Mouse (Mus musculus): ENCODE data around the gene Kcnma1. TPM values are rescaled to one million over a fixed set of nuclear protein-coding genes. Genes with fewer than 3 reads are reported as not detected.

The Kcnma1 gene
- polyA plus RNA-seq, 1 experiment = 3.5 TPM

GRCm38 (mm10) chr14:23842025-23842424 lies 172.3 kb downstream of the Kcnma1 start:
- TF ChIP-seq POLR2A (IDR thresholded peaks at IDR 0.05; ENCODE audit: low read depth, low read length) (no peak), CTCF (IDR thresholded peaks at IDR 0.05; ENCODE audit: extremely low read depth, insufficient read length, insufficient replicate concordance, low read depth, low read length) (no peak)
- 70% methylated on average over 3 of the region's 3 CpGs for WGBS
- H3K4me3 ChIP-seq (ENCODE audit: low read depth, low read length) = no peak overlapping the region
- no peaks in the 10 kb centered on the region for H3K27me3 ChIP-seq (ENCODE audit: control insufficient read depth, insufficient read depth, low read length)
- no peak overlapping the region for H3K27ac ChIP-seq (ENCODE audit: insufficient read depth, low read depth, low read length)
- no peaks in the 10 kb centered on the region for H3K36me3 ChIP-seq (ENCODE audit: control insufficient read depth, insufficient read depth, low read length)
- H3K4me1 ChIP-seq (ENCODE audit: control insufficient read depth, insufficient read depth, insufficient read length, low read length) = no peaks in the 10 kb centered on the region

GRCm38 (mm10) chr14:23839613-23840012 lies 174.7 kb downstream of the Kcnma1 start:
- no peak overlapping the region for H3K4me3 ChIP-seq (ENCODE audit: low read depth, low read length)
- H3K4me1 ChIP-seq (ENCODE audit: control insufficient read depth, insufficient read depth, insufficient read length, low read length) = no peaks in the 10 kb centered on the region
- H3K27ac ChIP-seq (ENCODE audit: insufficient read depth, low read depth, low read length) = no peak overlapping the region
- no peaks in the 10 kb centered on the region for H3K36me3 ChIP-seq (ENCODE audit: control insufficient read depth, insufficient read depth, low read length)
- TF ChIP-seq CTCF (IDR thresholded peaks at IDR 0.05; ENCODE audit: extremely low read depth, insufficient read length, insufficient replicate concordance, low read depth, low read length) = no peak
- no peak for TF ChIP-seq POLR2A (IDR thresholded peaks at IDR 0.05; ENCODE audit: low read depth, low read length)
- 74% methylated on average over 5 of the region's 5 CpGs for WGBS
- no peaks in the 10 kb centered on the region for H3K27me3 ChIP-seq (ENCODE audit: control insufficient read depth, insufficient read depth, low read length)

GRCm38 (mm10) chr14:23835387-23836111 lies 178.7 kb downstream of the Kcnma1 start:
- 64% methylated on average over 10 of the region's 10 CpGs for WGBS
- Histone ChIP-seq H3K27ac (ENCODE audit: insufficient read depth, low read depth, low read length) (no peak overlapping the region), H3K4me3 (ENCODE audit: low read depth, low read length) (no peak overlapping the region), H3K36me3 (ENCODE audit: control insufficient read depth, insufficient read depth, low read length) (no peaks in the 10 kb centered on the region), H3K27me3 (ENCODE audit: control insufficient read depth, insufficient read depth, low read length) (no peaks in the 10 kb centered on the region), H3K4me1 (ENCODE audit: control insufficient read depth, insufficient read depth, insufficient read length, low read length) (peaks cover 3% of the 10 kb centered on the region; the same call in 1 of the 2 replicates)
- no peak for TF ChIP-seq POLR2A (IDR thresholded peaks at IDR 0.05; ENCODE audit: low read depth, low read length)

- TF ChIP-seq CTCF (IDR thresholded peaks at IDR 0.05; ENCODE audit: extremely low read depth, insufficient read length, insufficient replicate concordance, low read depth, low read length) = no peak
- TF ChIP-seq POLR2A (IDR thresholded peaks at IDR 0.05; ENCODE audit: low read depth, low read length) = no peak
- H3K4me1 ChIP-seq (ENCODE audit: control insufficient read depth, insufficient read depth, insufficient read length, low read length) = peaks cover 3% of the 10 kb centered on the region; the same call in 1 of the 2 replicates
- H3K27me3 ChIP-seq (ENCODE audit: control insufficient read depth, insufficient read depth, low read length) = no peaks in the 10 kb centered on the region
- H3K27ac ChIP-seq (ENCODE audit: insufficient read depth, low read depth, low read length) = no peak overlapping the region
- H3K36me3 ChIP-seq (ENCODE audit: control insufficient read depth, insufficient read depth, low read length) = no peaks in the 10 kb centered on the region
- no peak overlapping the region for H3K4me3 ChIP-seq (ENCODE audit: low read depth, low read length)
- WGBS = 37% methylated on average over 5 of the region's 5 CpGs
These were observed 183.0 kb downstream of the Kcnma1 start for GRCm38 (mm10) chr14:23831284-23831683.

GRCm38 (mm10) chr14:23830316-23830715 lies 184.0 kb downstream of the Kcnma1 start:
- no peak for TF ChIP-seq CTCF (IDR thresholded peaks at IDR 0.05; ENCODE audit: extremely low read depth, insufficient read length, insufficient replicate concordance, low read depth, low read length)
- no peak for TF ChIP-seq POLR2A (IDR thresholded peaks at IDR 0.05; ENCODE audit: low read depth, low read length)
- H3K27ac ChIP-seq (ENCODE audit: insufficient read depth, low read depth, low read length) = no peak overlapping the region
- H3K27me3 ChIP-seq (ENCODE audit: control insufficient read depth, insufficient read depth, low read length) = no peaks in the 10 kb centered on the region
- peaks cover 3% of the 10 kb centered on the region; the same call in 1 of the 2 replicates for H3K4me1 ChIP-seq (ENCODE audit: control insufficient read depth, insufficient read depth, insufficient read length, low read length)
- WGBS = 19% methylated on average over 4 of the region's 4 CpGs
- no peak overlapping the region for H3K4me3 ChIP-seq (ENCODE audit: low read depth, low read length)
- H3K36me3 ChIP-seq (ENCODE audit: control insufficient read depth, insufficient read depth, low read length) = no peaks in the 10 kb centered on the region

GRCm38 (mm10) chr14:23828711-23829320 lies 185.5 kb downstream of the Kcnma1 start:
- WGBS = 92% methylated on average over 3 of the region's 3 CpGs
- no peak overlapping the region for H3K27ac ChIP-seq (ENCODE audit: insufficient read depth, low read depth, low read length)
- no peak overlapping the region for H3K4me3 ChIP-seq (ENCODE audit: low read depth, low read length)
- peaks cover 3% of the 10 kb centered on the region; the same call in 1 of the 2 replicates for H3K4me1 ChIP-seq (ENCODE audit: control insufficient read depth, insufficient read depth, insufficient read length, low read length)
- H3K27me3 ChIP-seq (ENCODE audit: control insufficient read depth, insufficient read depth, low read length) = no peaks in the 10 kb centered on the region
- H3K36me3 ChIP-seq (ENCODE audit: control insufficient read depth, insufficient read depth, low read length) = no peaks in the 10 kb centered on the region
- no peak for TF ChIP-seq POLR2A (IDR thresholded peaks at IDR 0.05; ENCODE audit: low read depth, low read length)
- TF ChIP-seq CTCF (IDR thresholded peaks at IDR 0.05; ENCODE audit: extremely low read depth, insufficient read length, insufficient replicate concordance, low read depth, low read length) = no peak

- Histone ChIP-seq H3K4me3 (ENCODE audit: low read depth, low read length) (no peak overlapping the region), H3K27me3 (ENCODE audit: control insufficient read depth, insufficient read depth, low read length) (no peaks in the 10 kb centered on the region), H3K36me3 (ENCODE audit: control insufficient read depth, insufficient read depth, low read length) (no peaks in the 10 kb centered on the region), H3K27ac (ENCODE audit: insufficient read depth, low read depth, low read length) (no peak overlapping the region), H3K4me1 (ENCODE audit: control insufficient read depth, insufficient read depth, insufficient read length, low read length) (no peaks in the 10 kb centered on the region)
- TF ChIP-seq CTCF (IDR thresholded peaks at IDR 0.05; ENCODE audit: extremely low read depth, insufficient read length, insufficient replicate concordance, low read depth, low read length) (no peak), POLR2A (IDR thresholded peaks at IDR 0.05; ENCODE audit: low read depth, low read length) (no peak)
- 65% methylated on average over 2 of the region's 2 CpGs for WGBS
These were observed 189.4 kb downstream of the Kcnma1 start for GRCm38 (mm10) chr14:23824937-23825336.
